Mouse (Mus musculus) testis, adult 2 months (tissue): ENCODE results near the gene Trim46.

Experiments
- CTCF ChIP-seq: fragments of 200-500 bp; IDR thresholded peaks from 2 replicates; pipeline ENCODE4 v1.5.1; 2012; ENCODE audit warnings: low read depth, mild to moderate bottlenecking, inconsistent platforms, low read length, moderate library complexity; ENCODE audit not compliant: control insufficient read depth, insufficient read depth, insufficient replicate concordance
- POLR2A ChIP-seq: fragments of 200-500 bp; IDR thresholded peaks from 2 replicates; pipeline ENCODE4 v1.6.1; 2012; ENCODE audit warnings: low read depth, mild to moderate bottlenecking, inconsistent platforms, low read length, moderate library complexity; ENCODE audit not compliant: control insufficient read depth

- TF ChIP-seq CTCF (no peak), POLR2A (no peak)
These were observed 47.3 kb upstream of the Trim46 start for GRCm38 (mm10) chr3:89293247-89293918.
